Comparison of ENCODE assay signal across 8 mouse cellular contexts in genomic region chr8:10977742-10978376, GRCm38 (mm10). TPM values are rescaled to one million over a fixed set of nuclear protein-coding genes. Genes with fewer than 3 reads are reported as not detected.
A peak's percentile ranks its signal among the peaks of the same experiment; 100 is the strongest.
DNase-seq lines count a peak whose midpoint lies in the region; ATAC-seq and TF ChIP-seq lines count a peak whose summit lies in the region.

No protein-coding gene starts in this region.

- no peaks in the 10 kb centered on the region for H3K27me3 ChIP-seq in heart, embryonic 14.5 days (ENCODE audit: control insufficient read depth, insufficient read depth, low read length)
- H3K27me3 ChIP-seq in heart, adult 2 months (ENCODE audit: control insufficient read depth, insufficient read depth, low read length), result no peaks in the 10 kb centered on the region
- H3K27me3 ChIP-seq in hindbrain, embryonic 16.5 days (replicated peaks; ENCODE audit: control insufficient read depth, insufficient read depth, low read length), result no peaks in the 10 kb centered on the region
- no peaks in the 10 kb centered on the region for H3K27me3 ChIP-seq in cerebellum, adult 2 months (ENCODE audit: control insufficient read depth, insufficient read depth, low read length)

- TF ChIP-seq EP300 in heart, adult 2 months (IDR thresholded peaks at IDR 0.05; ENCODE audit: insufficient read depth, low read depth, low read length), result no peak

- no peaks in the 10 kb centered on the region for H3K79me2 ChIP-seq in heart, adult 2 months (replicated peaks; ENCODE audit: control insufficient read depth, insufficient read depth, low read length)

- H3K4me1 ChIP-seq in heart, embryonic 14.5 days (ENCODE audit: control insufficient read depth in 2 of 2, insufficient read depth in 2 of 2, low read length in 2 of 2), result peaks cover 26 to 46% of the 10 kb centered on the region in 2 experiments
- H3K4me1 ChIP-seq in heart, adult 2 months (ENCODE audit: control insufficient read depth, insufficient read depth, low read length), result no peaks in the 10 kb centered on the region; the same call in none of the 2 replicates
- H3K4me1 ChIP-seq in hindbrain, embryonic 16.5 days (ENCODE audit: control insufficient read depth, insufficient read depth, low read depth, low read length), result peaks cover 24% of the 10 kb centered on the region
- peaks cover 8% of the 10 kb centered on the region for H3K4me1 ChIP-seq in cerebellum, adult 2 months (ENCODE audit: control insufficient read depth, insufficient read depth, low read length)

- no peak for TF ChIP-seq POLR2A in heart, adult 2 months (IDR thresholded peaks at IDR 0.05; ENCODE audit: insufficient read depth, low read depth, low read length)
- no peak for TF ChIP-seq POLR2A in cerebellum, adult 2 months (IDR thresholded peaks at IDR 0.05; ENCODE audit: borderline replicate concordance, insufficient read depth, low read length)

- WGBS in heart, embryonic 14.5 days, result 32% methylated on average over 7 of the region's 7 CpGs
- 52% methylated on average over 7 of the region's 7 CpGs for WGBS in heart, adult 2 months
- WGBS in hindbrain, embryonic 16.5 days, result 54% methylated on average over 7 of the region's 7 CpGs
- WGBS in cerebellum, adult 2 months, result 76% methylated on average over 7 of the region's 7 CpGs

- H3K27ac ChIP-seq in heart, embryonic 14.5 days (replicated peaks in 1 of 2; ENCODE audit: control insufficient read depth in 1 of 2, insufficient read depth in 1 of 2, low read depth in 2 of 2, low read length in 2 of 2), result peak overlapping the region; percentile 17 to 60; a peak in 1 of 4 replicates
- no peak overlapping the region for H3K27ac ChIP-seq in heart, adult 2 months
- H3K27ac ChIP-seq in hindbrain, embryonic 16.5 days (ENCODE audit: low read depth, low read length), result peak overlapping the region; percentile 61
- no peak overlapping the region; the same call in 1 of the 2 replicates for H3K27ac ChIP-seq in cerebellum, adult 2 months (ENCODE audit: insufficient read depth, low read length)

- peak overlapping the region; percentile 26; the same call in 1 of the 2 replicates for H3K4me2 ChIP-seq in heart, embryonic 14.5 days (ENCODE audit: low read length)
- H3K4me2 ChIP-seq in hindbrain, embryonic 16.5 days (ENCODE audit: low read length), result no peak overlapping the region

- DNase-seq in heart, adult 2 months, result no peak
- DNase-seq in MN1 (ENCODE audit: low spot score), result peak; percentile 82
- peak; percentile 65 for DNase-seq in lung, postnatal 10 days
- no peak for DNase-seq in frontal cortex, postnatal 14 days (ENCODE audit: low spot score in 2 of 2)
- no peak for DNase-seq in cerebellum, adult 2 months
- DNase-seq in left cerebral cortex, adult 9 months (ENCODE audit: low spot score in 2 of 2), result no peak

- H3K9me3 ChIP-seq in heart, embryonic 14.5 days (ENCODE audit: control insufficient read depth, low read length), result no peaks in the 10 kb centered on the region
- H3K9me3 ChIP-seq in hindbrain, embryonic 16.5 days (ENCODE audit: control insufficient read depth, low read length), result no peaks in the 10 kb centered on the region

- no peak overlapping the region for H3K9ac ChIP-seq in heart, embryonic 14.5 days (ENCODE audit: low read length)
- no peak overlapping the region for H3K9ac ChIP-seq in heart, adult 2 months (ENCODE audit: low read depth, low read length)
- no peak overlapping the region for H3K9ac ChIP-seq in hindbrain, embryonic 16.5 days (ENCODE audit: low read depth, low read length)

- intact Hi-C loops in heart, adult 2 months (cut with DNase I), result no loop called here

- no peak overlapping the region for H3K4me3 ChIP-seq in heart, embryonic 14.5 days (ENCODE audit: control insufficient read depth in 1 of 2, insufficient read depth in 1 of 2, low read depth in 1 of 2, low read length in 2 of 2)
- no peak overlapping the region for H3K4me3 ChIP-seq in heart, adult 2 months
- H3K4me3 ChIP-seq in hindbrain, embryonic 16.5 days (ENCODE audit: low read length), result no peak overlapping the region
- no peak overlapping the region for H3K4me3 ChIP-seq in cerebellum, adult 2 months (replicated peaks; ENCODE audit: insufficient read depth, low read depth, low read length)

- H3K36me3 ChIP-seq in heart, embryonic 14.5 days (ENCODE audit: control insufficient read depth, insufficient read depth, low read length), result no peaks in the 10 kb centered on the region
- H3K36me3 ChIP-seq in heart, adult 2 months (ENCODE audit: control insufficient read depth, insufficient read depth, low read length), result no peaks in the 10 kb centered on the region
- no peaks in the 10 kb centered on the region for H3K36me3 ChIP-seq in hindbrain, embryonic 16.5 days (ENCODE audit: control insufficient read depth, insufficient read depth, low read length)

- ATAC-seq in heart, embryonic 14.5 days (ENCODE audit: insufficient number of reproducible peaks, insufficient read depth, low FRiP score, low read depth), result 0 out of 2 replicates have a peak, but pooled peaks have one; percentile 13
- no peak for ATAC-seq in hindbrain, embryonic 16.5 days

- TF ChIP-seq CTCF in heart, adult 2 months (IDR thresholded peaks at IDR 0.05), result no peak
- TF ChIP-seq CTCF in cerebellum, adult 2 months (IDR thresholded peaks at IDR 0.05; ENCODE audit: borderline replicate concordance, insufficient read depth, low read depth, low read length), result no peak

RNA-seq across cellular contexts. Expression of gene Irs2, which starts 30.4 kb away (rescaled TPM):
- polyA plus RNA-seq in heart, embryonic 14.5 days (2014; fragmentation: Nextera tagmentation; extraction: Ambion mirVana), result 4.1 and 4.5 TPM in 2 replicates
- 10 to 100 TPM; 13.5 to 19.0 TPM for total RNA-seq in heart, adult 2 months (2021)
- 4.5 TPM in 2 replicates for polyA plus RNA-seq in heart, adult 2 months (2012; rRNA removed)
- polyA plus RNA-seq in hindbrain, embryonic 16.5 days (2015; fragmentation: Nextera tagmentation; extraction: Ambion mirVana), result 4.1 and 4.6 TPM in 2 replicates
- polyA plus RNA-seq in cerebellum, adult 2 months (2012; rRNA removed), result 26.2 and 27.3 TPM in 2 replicates

Comparison
In these comparisons a context has a peak if more than half of its experiments do, and no peak if none do; other contexts are left out.
1. H3K27ac ChIP-seq: peak in heart, embryonic 14.5 days (2 of 2) and hindbrain, embryonic 16.5 days (single experiment); none in heart, adult 2 months (single experiment) and cerebellum, adult 2 months (single experiment).
2. DNase-seq: peak in MN1 (single experiment) and lung, postnatal 10 days (single experiment); none in heart, adult 2 months (0 of 2), frontal cortex, postnatal 14 days (0 of 2), cerebellum, adult 2 months (0 of 2) and left cerebral cortex, adult 9 months (0 of 2).